Mouse (Mus musculus): ENCODE measurements around the gene Mfsd12. TPM values are rescaled to one million over a fixed set of nuclear protein-coding genes. Genes with fewer than 3 reads are reported as not detected.
A peak's percentile ranks its signal among the peaks of the same experiment; 100 is the strongest.

Gene Mfsd12
- total and polyA plus RNA-seq, 3 experiments, result 5.2 to 9.5 (median 7.4) TPM

GRCm38 (mm10) chr10:81356352-81356990 lies 820 bp upstream of the Mfsd12 start:
- dilution Hi-C loops (cut with MboI; ENCODE audit: extremely low pct_ligation_motif_present, extremely low pct_unique_long_range_greater_than_20kb, low sequenced_read_pairs), result no loop called here
- peak; percentile 86 for DNase-seq (ENCODE audit: extremely low read depth)
- Histone ChIP-seq H3K36me3 (replicated peaks in 1 of 2; ENCODE audit: control insufficient read depth in 1 of 2, insufficient read depth in 1 of 2, low read length in 1 of 2) (peaks cover 7 to 21% of the 10 kb centered on the region in 2 experiments), H3K4me3 (replicated peaks in 1 of 3; ENCODE audit: low read depth in 2 of 3, low read length in 2 of 3, poor library complexity in 1 of 3) (peak overlapping the region; percentile 27 to 92 (median 37)), H3K27me3 (replicated peaks) (no peaks in the 10 kb centered on the region), H3K9me3 (replicated peaks; ENCODE audit: low read length) (no peaks in the 10 kb centered on the region), H3K4me2 (ENCODE audit: insufficient read depth, low read depth, poor library complexity, severe bottlenecking) (peak overlapping the region; percentile 58), H3K4me1 (ENCODE audit: control insufficient read depth in 1 of 2, insufficient read depth in 2 of 2) (peaks cover 22 to 67% of the 10 kb centered on the region in 2 experiments), H3K9ac (ENCODE audit: insufficient read depth, low read depth) (peak overlapping the region; percentile 41), H3K27ac (ENCODE audit: insufficient read depth, low read depth) (peak overlapping the region; percentile 43), H3K79me2 (replicated peaks; ENCODE audit: control insufficient read depth, extremely low read depth, insufficient read depth, poor library complexity, severe bottlenecking) (no peaks in the 10 kb centered on the region; the same call in 1 of the 2 replicates)
- TF ChIP-seq TCF12 (IDR thresholded peaks at IDR 0.05; ENCODE audit: low read depth, low read length), result peak; percentile 59; the same call in 1 of the 2 replicates
- no peak for TF ChIP-seq E2F4 (IDR thresholded peaks at IDR 0.05; ENCODE audit: insufficient replicate concordance, low read depth, low read length)
- TF ChIP-seq RCOR1 (conservative IDR thresholded peaks at IDR 0.05; ENCODE audit: low read depth, low read length), result no peak
- no peak for TF ChIP-seq POLR2AphosphoS2 (IDR thresholded peaks at IDR 0.05; ENCODE audit: low read depth, low read length)
- TF ChIP-seq ETS1 (conservative IDR thresholded peaks at IDR 0.05; ENCODE audit: low read depth, low read length), result 0 out of 2 replicates have a peak, but pooled peaks have one; percentile 39
- peak; percentile 46; the same call in 1 of the 2 replicates for TF ChIP-seq POLR2A (IDR thresholded peaks at IDR 0.05; ENCODE audit: low read depth, low read length)
- no peak for TF ChIP-seq KAT2A (IDR thresholded peaks at IDR 0.05; ENCODE audit: insufficient replicate concordance, low read length)
- no peak for TF ChIP-seq CHD1 (IDR thresholded peaks at IDR 0.05; ENCODE audit: low read depth, low read length)
- peak; percentile 53; the same call in 1 of the 2 replicates for TF ChIP-seq SIN3A (IDR thresholded peaks at IDR 0.05; ENCODE audit: low read length)
- TF ChIP-seq MXI1 (IDR thresholded peaks at IDR 0.05; ENCODE audit: low read depth, low read length), result peak; percentile 81; the same call in 1 of the 2 replicates
- TF ChIP-seq USF2 (conservative IDR thresholded peaks at IDR 0.05; ENCODE audit: low read depth, low read length), result 0 out of 2 replicates have a peak, but pooled peaks have one; percentile 18
- TF ChIP-seq ZNF384 (IDR thresholded peaks at IDR 0.05; ENCODE audit: low read depth, low read length), result no peak
- 0 out of 2 replicates have a peak, but pooled peaks have one; percentile 25 for TF ChIP-seq CHD2 (IDR thresholded peaks at IDR 0.05; ENCODE audit: low read length)
- TF ChIP-seq MEF2A (IDR thresholded peaks at IDR 0.05; ENCODE audit: borderline replicate concordance, low read depth, low read length), result 0 out of 2 replicates have a peak, but pooled peaks have one; percentile 12
- 0 out of 2 replicates have a peak, but pooled peaks have one; percentile 36 for TF ChIP-seq TBP (conservative IDR thresholded peaks at IDR 0.05; ENCODE audit: low read depth, low read length)
- no peak for TF ChIP-seq ZMIZ1 (IDR thresholded peaks at IDR 0.05; ENCODE audit: low read depth, low read length)
- TF ChIP-seq BHLHE40 (IDR thresholded peaks at IDR 0.05; ENCODE audit: low read depth, low read length), result peak; percentile 82
- no peak for TF ChIP-seq NELFE (IDR thresholded peaks at IDR 0.05; ENCODE audit: low read depth, low read length)
- no peak for TF ChIP-seq SMC3 (IDR thresholded peaks at IDR 0.05; ENCODE audit: low read depth, low read length)
- TF ChIP-seq MYC (IDR thresholded peaks at IDR 0.05; ENCODE audit: low read depth, low read length), result peak; percentile 97
- TF ChIP-seq USF1 (IDR thresholded peaks at IDR 0.05; ENCODE audit: low read depth, low read length), result 0 out of 2 replicates have a peak, but pooled peaks have one; percentile 11
- TF ChIP-seq HCFC1 (IDR thresholded peaks at IDR 0.05; ENCODE audit: low read depth, low read length), result no peak
- no peak for TF ChIP-seq MAFK (IDR thresholded peaks at IDR 0.05; ENCODE audit: insufficient replicate concordance, low read length)
- no peak for TF ChIP-seq UBTF (IDR thresholded peaks at IDR 0.05; ENCODE audit: low read depth, low read length)
- TF ChIP-seq MAX (IDR thresholded peaks at IDR 0.05; ENCODE audit: low read length), result peak; percentile 95
- peak; percentile 67 for TF ChIP-seq NRF1 (IDR thresholded peaks at IDR 0.05; ENCODE audit: low read depth, low read length)
- in situ Hi-C loops (cut with MboI; ENCODE audit: low pct_ligation_motif_present, low pct_unique_long_range_greater_than_20kb, low sequenced_read_pairs), result loop anchor here (10.0 kb wide), 1 partner anchor 162 kb away; no protein-coding TSS in a partner anchor
